Mouse (Mus musculus): ENCODE measurements around the gene Pabpc4.

DNA sequence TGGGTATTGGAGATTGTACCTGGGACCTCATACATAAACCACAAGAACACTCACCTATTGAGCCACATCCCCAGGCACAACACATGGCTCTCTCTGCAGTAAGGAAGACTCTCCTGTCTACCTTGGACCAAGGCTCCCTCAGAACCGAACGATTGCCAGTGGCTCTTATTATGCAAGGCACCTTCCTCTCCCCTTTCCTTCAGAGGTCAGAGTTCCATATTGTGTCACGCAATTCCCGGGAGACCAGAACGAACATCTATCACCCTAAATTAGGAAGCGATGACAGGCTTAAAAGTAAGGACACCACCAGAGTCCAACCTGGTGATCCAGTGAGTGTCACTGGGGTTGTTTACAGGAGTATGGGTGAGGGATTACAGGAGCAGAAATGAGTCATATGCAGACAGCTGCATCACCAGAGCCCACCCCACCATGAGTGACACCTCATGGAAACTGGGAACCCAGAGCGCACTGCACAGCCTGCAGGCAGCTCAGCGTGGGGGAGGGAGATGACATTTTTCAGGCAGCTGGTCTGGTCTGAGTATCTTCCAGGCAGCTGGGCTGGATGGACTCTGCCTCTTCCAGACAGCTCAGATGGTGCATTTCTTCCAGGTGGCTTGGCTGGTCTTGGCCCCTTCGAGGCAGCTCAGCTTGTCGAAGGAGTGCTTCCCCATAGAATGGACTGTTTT is 36.3 kb upstream of the Pabpc4 start:
- TF ChIP-seq MYOD1 (IDR thresholded peaks at IDR 0.05; ENCODE audit: control insufficient read depth in 1 of 3, insufficient read length in 2 of 3, low read depth in 2 of 3) (peak in 2 of 3 experiments; percentile 98 to 99), POLR2A (IDR thresholded peaks at IDR 0.05; ENCODE audit: insufficient read length, low read depth) (peak; percentile 44), MAX (IDR thresholded peaks at IDR 0.05; ENCODE audit: low read depth) (no peak), TCF12 (IDR thresholded peaks at IDR 0.05; ENCODE audit: insufficient read depth, poor library complexity, severe bottlenecking) (peak; percentile 98)

Measured in myocyte (in vitro differentiated cells).